Mouse (Mus musculus) gastrocnemius, postnatal 36 days (tissue): ENCODE measurements around the gene Gm28557. TPM values are rescaled to one million over a fixed set of nuclear protein-coding genes. Genes with fewer than 3 reads are reported as not detected.
"Not testable (repeated sequence)": the region's sequence is repeated elsewhere in the genome, so short reads cannot be mapped to it uniquely, and the experiment has no call there.

Experiments
- DNase-seq, 2 experiments: peaks; one replicate each; pipeline ENCODE4 v3.0.0; 2022
- intact Hi-C: fragments of 180-260 bp; cut with DNase I; formaldehyde crosslinking; loops from one replicate; pipeline ENCODE4 v1.15.1; 2025
- long read RNA-seq, 2 experiments: library from polyadenylated mRNA; stranded (forward); transcript quantifications; one replicate each; pipeline ENCODE4 v2.0.0; 2021
- total RNA-seq, 2 experiments: library from RNA; stranded (reverse); gene quantifications; 2 replicates each; pipeline ENCODE4 v1.2.3; 2021

The Gm28557 gene
- 1 to 10 TPM; 1.1 to 2.0 TPM for total RNA-seq
- long read RNA-seq, experiment 1, partial matches to known transcripts, result 0 of 1 reads
- long read RNA-seq, experiment 1, other reads (novel, unspliced or antisense), result 0 of 1 reads
- long read RNA-seq, experiment 2, partial matches to known transcripts, result 0 of 3 reads
- long read RNA-seq, experiment 2, other reads (novel, unspliced or antisense), result 3 of 3 reads

GRCm38 (mm10) chr13:67108194-67108820 is at the start of gene Gm28557:
Gm28557 (minus strand) TSS chr13:67108604.
- intact Hi-C loops, result loop anchor here (2.0 kb wide), 1 partner anchor 48 kb away; the partner anchor contains the start of gene Zfp712

GRCm38 (mm10) chr13:67128038-67128721 is 19.8 kb upstream of the Gm28557 start:
- peak; percentile 64 to 71 for DNase-seq
- intact Hi-C loops, result loop anchor here (5.0 kb wide), 1 partner anchor 179 kb away; the partner anchor contains the start of gene Zfp457

More at GRCm38 (mm10) chr13:67108194-67108820, at the start of gene Gm28557:
- peak; percentile 75 to 84 for DNase-seq

DNA sequence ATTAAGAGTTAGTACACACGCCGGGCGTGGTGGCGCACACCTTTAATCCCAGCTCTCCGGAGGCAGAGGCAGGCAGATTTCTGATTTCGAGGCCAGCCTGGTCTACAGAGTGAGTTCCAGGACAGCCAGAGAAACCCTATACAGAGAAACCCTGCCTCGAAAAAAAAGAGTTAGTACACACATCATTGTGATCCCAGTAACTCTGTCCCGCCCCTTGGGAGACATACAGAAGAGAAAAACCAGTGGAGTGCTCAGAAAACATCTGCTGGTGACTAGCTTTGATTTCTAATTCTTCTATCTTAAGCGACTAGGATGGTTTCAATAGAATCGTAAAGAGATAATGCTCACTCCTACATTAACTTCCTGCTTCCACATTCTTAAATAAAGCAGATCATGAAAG is 19.1 kb upstream of the Gm28557 start:
- DNase-seq, result not testable (repeated sequence)
- intact Hi-C loops, result loop anchor here (5.0 kb wide), 1 partner anchor 180 kb away; the partner anchor contains the start of gene Zfp457

DNA sequence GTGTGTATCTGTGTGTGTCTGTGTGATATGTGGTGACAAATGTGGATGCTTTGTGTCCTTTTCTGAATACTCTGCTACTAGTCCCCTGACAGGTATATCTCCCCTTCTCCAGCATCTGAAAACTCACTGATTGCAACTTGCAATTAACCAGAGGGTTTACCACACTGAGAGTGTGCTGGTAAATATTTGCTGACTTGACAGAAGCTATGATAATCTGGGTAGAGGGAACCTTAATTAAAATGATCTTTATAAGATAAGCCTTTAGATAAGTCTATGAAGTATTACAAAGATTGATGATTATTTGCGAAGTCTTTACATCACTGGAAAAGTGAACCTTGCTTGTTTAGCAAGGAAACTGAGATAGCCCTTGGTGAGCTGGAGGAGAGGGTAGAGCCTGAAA is 16.1 kb upstream of the Gm28557 start:
- no peak for DNase-seq
- intact Hi-C loops, result no loop called here

DNA sequence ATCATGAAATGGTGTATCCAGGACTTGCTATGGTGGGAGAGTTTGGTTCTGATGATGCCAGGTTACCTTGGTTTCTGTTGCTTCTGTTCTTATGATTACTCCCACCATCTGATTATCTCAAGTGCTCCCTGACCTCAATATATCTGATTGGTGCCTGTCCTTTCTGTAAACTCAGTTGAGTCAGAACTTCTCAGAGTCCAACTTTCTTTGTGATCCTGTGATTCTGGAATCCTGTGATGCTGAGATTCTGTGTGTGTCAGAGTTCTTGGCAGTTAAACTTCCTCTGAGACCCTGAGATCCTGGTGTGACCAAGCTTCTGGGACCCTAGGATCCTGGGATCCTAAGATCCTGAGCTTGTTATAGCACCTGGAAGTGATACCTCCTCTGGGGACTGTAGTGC is 13.0 kb upstream of the Gm28557 start, which contains the start of gene Zfp759:
Gene Zfp759 (plus strand): TSS at position 301 of the 400 bp plus-strand sequence.
- DNase-seq, intact Hi-C loops: not testable (repeated sequence)

- intact Hi-C loops, DNase-seq: not testable (repeated sequence)
Observed at GRCm38 (mm10) chr13:67116163-67116562, 7.8 kb upstream of the Gm28557 start, which contains the start of gene Rslcan18. Rslcan18 (minus strand) TSS chr13:67116263.

DNA sequence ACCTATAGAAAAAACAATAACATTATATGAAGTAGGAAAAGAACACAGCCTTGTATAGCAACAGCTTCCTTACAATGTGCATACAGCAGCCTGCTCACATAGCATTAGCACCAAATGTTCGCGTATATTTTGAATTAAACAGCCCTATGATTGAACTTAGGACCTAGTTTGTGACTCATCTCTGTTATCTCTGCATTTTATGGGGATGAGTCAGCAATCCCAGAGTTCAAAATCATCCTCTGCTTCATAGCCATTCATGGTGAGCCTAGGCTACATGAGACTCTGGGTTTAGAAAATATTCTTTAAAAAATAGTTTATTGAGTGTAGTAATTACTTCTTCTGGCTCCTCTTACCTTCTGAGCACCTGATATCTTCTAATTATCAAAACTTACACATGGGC is 4.9 kb upstream of the Gm28557 start:
- intact Hi-C loops, result no loop called here
- no peak for DNase-seq

GRCm38 (mm10) chr13:67112096-67112495 is 3.7 kb upstream of the Gm28557 start:
- intact Hi-C loops, result no loop called here
- no peak for DNase-seq

DNA sequence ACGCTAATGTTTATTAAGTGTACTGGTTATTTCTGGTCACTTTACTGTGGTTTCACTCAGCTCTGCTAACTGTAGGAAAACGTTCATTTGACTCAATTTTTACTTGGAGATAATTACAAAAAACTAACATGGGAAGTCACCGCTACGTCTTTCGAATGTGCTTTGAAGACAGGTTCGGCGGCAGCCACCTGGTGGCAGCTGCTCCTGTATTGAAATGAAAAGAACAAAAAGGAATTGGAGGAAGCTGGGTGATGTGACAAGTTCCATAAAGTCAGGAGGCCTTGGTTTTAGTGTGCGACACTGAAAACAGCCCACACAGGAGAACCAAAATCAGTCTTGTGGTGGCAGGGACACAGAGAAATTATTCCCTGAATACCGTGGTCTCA is 410 bp upstream of the Gm28557 start:
- intact Hi-C loops, result loop anchor here (2.0 kb wide), 1 partner anchor 48 kb away; the partner anchor contains the start of gene Zfp712
- no peak for DNase-seq

- intact Hi-C loops, result loop anchor here (2.0 kb wide), 1 partner anchor 47 kb away; the partner anchor contains the start of gene Zfp712
- no peak for DNase-seq
Observed at GRCm38 (mm10) chr13:67107681-67108080, 723 bp downstream of the Gm28557 start.

DNA sequence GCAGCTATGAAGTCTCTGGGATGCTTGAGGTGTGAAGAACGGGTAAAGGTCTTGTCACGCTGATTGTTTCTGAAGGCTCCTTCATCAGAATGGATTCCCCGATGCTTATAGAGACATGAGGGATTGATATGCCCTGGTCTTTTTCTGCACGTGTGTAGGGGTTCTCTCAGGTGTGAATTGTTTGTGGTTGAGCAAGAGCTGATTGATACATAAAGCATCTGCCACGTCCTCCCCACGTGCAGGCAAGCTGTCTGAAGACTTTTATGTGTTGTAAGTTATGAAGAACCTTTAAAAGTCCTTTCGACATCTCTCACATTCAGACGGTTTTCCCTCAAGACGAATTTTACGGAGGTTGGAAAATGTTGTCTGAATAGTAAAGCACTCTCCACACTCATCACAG is 10.5 kb downstream of the Gm28557 start, which contains the start of gene Zfp708:
Gene Zfp708 (minus strand): TSS at position 101 of the 400 bp plus-strand sequence.
- DNase-seq, result no peak
- intact Hi-C loops, result no loop called here

- no peak for DNase-seq
- intact Hi-C loops, result no loop called here
Observed at GRCm38 (mm10) chr13:67090154-67090553, 18.2 kb downstream of the Gm28557 start.

GRCm38 (mm10) chr13:67081946-67082345 is 26.5 kb downstream of the Gm28557 start:
- no peak for DNase-seq
- intact Hi-C loops, result no loop called here

GRCm38 (mm10) chr13:67081142-67081713 is 27.2 kb downstream of the Gm28557 start:
- intact Hi-C loops, result no loop called here
- DNase-seq, result peak; percentile 66 to 69

DNA sequence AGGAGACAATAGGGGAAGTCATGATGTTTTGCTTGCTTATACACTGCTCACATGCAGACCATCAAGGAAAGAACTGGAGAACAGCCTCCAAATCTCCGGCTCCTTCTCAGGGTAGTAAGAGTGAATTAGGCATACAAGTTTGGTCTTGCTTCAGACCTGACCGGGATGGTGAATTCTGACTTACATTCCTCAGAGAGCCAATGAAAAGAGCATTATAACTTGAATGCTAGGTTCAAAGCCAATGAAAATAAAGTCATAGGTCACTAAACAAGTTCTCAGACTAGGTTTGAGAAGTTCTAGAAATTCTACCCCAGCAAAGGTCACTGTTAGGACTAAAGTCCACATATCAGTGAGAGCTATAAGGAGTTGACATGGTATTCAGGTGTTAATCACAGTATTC is 31.2 kb downstream of the Gm28557 start:
- intact Hi-C loops, result no loop called here
- no peak for DNase-seq

DNA sequence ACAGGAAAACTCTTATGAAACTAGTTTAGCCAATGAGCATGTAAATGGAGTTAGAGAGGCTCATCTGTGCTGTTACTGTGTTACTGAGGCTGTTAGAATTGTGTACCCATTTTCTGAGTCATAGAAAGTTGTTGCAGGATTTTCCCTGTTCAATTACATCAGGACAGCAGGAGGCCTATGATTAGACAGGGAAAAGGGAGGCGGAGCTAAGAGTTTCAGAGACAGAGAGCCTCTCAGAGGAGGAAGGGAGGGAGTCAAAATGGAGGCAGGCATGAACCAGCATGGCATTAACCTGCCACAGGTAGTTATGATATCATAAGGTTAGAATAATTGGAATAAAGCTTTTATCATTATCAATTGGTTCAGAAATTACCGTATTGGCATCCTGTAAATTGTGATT is 35.6 kb downstream of the Gm28557 start:
- intact Hi-C loops, result no loop called here
- no peak for DNase-seq

GRCm38 (mm10) chr13:67065386-67065785 is 43.0 kb downstream of the Gm28557 start:
- no peak for DNase-seq
- intact Hi-C loops, result no loop called here

DNA sequence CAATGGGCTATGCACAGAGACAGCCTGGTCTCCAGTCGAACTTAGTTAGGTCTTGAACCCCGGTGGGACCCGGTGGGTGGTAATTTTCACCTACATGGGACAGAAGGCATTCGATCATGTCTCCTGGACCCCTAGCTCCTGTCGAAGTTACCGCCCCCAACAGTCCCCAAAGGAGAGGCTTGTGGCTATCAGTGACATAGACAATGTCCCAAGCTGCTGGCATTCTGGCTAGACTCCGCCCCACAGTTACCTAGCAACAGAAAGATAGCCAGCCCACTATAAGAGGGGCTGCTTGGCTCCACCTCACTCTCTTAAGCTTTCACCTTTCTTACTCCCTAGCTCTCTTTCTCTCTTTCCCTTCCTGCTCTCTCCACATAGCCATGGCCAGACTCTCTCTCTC is 46.0 kb downstream of the Gm28557 start:
- DNase-seq, result no peak
- intact Hi-C loops, result no loop called here

- peak; percentile 84 to 90 for DNase-seq
- intact Hi-C loops, result loop anchor here (2.0 kb wide), 1 partner anchor 48 kb away; the partner anchor contains the start of gene Gm28557
Observed at GRCm38 (mm10) chr13:67060786-67061358, 47.5 kb downstream of the Gm28557 start, which contains the start of gene Zfp712. Zfp712 (minus strand) TSS chr13:67061170.

DNA sequence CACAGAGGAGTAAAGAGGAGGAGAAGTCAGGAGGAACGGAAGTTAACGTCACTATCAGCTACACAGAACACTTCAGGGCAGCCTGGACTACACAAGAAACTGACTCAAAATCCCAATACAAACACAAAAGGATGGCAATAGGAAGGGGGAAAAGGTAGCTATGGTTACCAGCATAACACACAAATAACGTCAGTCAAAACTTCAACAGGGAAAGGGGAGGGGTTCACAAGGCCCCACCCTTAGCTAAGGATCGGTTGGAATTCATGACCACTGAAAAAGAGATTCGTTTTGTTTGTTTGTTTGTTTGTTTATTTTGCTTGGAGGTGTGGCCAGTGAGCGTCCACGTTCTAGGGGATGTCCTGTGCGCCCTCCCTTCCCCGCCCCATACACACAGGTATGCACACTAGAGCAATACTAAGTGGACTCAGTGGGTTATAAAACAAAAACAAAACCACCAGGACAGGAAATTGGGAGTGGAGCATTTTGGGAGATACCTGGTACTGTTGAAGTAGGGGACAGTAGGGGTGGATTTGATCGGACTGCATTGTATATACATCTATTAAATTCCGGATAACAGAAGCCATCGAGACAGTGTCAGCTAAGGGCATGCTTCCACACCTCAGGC is 48.1 kb downstream of the Gm28557 start:
- DNase-seq, result no peak
- intact Hi-C loops, result loop anchor here (2.0 kb wide), 1 partner anchor 49 kb away; the partner anchor contains the start of gene Gm28557
